Mouse (Mus musculus): Measurements from ENCODE around the gene Dnah7b. TPM values are rescaled to one million over a fixed set of nuclear protein-coding genes. Genes with fewer than 3 reads are reported as not detected.
"Not testable (repeated sequence)": the region's sequence is repeated elsewhere in the genome, so short reads cannot be mapped to it uniquely, and the experiment has no call there.

The Dnah7b gene
- polyA plus RNA-seq, 1 experiment from 2014 or later, result 3.0 TPM

DNA sequence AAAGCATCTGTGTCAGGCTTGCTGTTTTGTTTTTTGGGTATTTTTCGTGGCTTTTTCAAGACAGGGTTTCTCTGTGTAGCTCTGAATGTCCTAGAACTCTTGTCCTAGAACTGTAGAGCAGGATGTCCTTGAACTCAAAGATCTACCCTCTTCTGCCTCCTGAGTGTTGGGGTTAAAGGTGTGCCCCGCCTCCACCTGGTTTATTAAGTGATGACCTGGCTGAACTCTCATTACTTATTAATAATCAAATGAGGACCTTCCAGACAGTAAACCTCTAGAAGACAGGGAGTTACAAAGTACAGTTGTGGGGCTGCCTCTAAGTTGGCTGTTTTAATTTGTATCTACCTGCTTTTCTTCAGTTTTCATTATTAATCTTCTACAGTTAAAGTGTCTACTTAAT is 202.7 kb downstream of the Dnah7b start:
- not testable (repeated sequence) for H3K9me3 ChIP-seq (replicated peaks; ENCODE audit: control insufficient read depth, low read length); H3K4me1 ChIP-seq (ENCODE audit: control insufficient read depth, insufficient read depth, low read length); H3K4me2 ChIP-seq; ATAC-seq (replicated peaks; ENCODE audit: insufficient number of reproducible peaks, low FRiP score, low TSS enrichment); H3K4me3 ChIP-seq (ENCODE audit: low read depth, low read length); H3K9ac ChIP-seq (ENCODE audit: low read depth, low read length); H3K27me3 ChIP-seq (ENCODE audit: control insufficient read depth, insufficient read depth, low read length); H3K36me3 ChIP-seq (ENCODE audit: control insufficient read depth, insufficient read depth, low read length); H3K27ac ChIP-seq (ENCODE audit: low read depth, low read length)
- 63% methylated on average over 2 of the region's 2 CpGs for WGBS (ENCODE audit: insufficient replicate concordance)

DNA sequence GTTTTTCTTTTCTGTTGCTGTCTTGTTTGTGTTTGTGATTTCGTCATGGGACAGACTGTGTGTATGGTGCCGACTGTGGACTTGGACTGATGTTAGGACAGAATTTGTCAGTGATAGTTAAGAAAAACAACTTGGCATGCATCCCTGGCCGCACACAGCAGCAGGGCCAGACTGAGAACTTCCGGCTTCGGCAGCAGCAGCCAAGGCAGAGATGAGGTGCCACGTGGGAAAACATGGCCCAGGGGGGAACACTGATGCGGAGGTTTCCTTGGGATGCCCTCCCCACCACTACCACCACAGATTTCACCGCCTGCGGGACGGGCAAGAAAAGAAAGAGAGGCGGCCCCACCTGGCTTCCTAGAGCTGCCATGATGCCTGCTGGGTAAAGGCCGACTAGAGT is 205.8 kb downstream of the Dnah7b start:
- Histone ChIP-seq H3K9ac (ENCODE audit: low read depth, low read length) (no peak overlapping the region), H3K4me1 (ENCODE audit: control insufficient read depth, insufficient read depth, low read length) (no peaks in the 10 kb centered on the region), H3K27me3 (ENCODE audit: control insufficient read depth, insufficient read depth, low read length) (no peaks in the 10 kb centered on the region), H3K9me3 (replicated peaks; ENCODE audit: control insufficient read depth, low read length) (no peaks in the 10 kb centered on the region), H3K4me2 (no peak overlapping the region), H3K36me3 (ENCODE audit: control insufficient read depth, insufficient read depth, low read length) (no peaks in the 10 kb centered on the region), H3K27ac (ENCODE audit: low read depth, low read length) (no peak overlapping the region), H3K4me3 (ENCODE audit: low read depth, low read length) (no peak overlapping the region)
- no peak for ATAC-seq (replicated peaks; ENCODE audit: insufficient number of reproducible peaks, low FRiP score, low TSS enrichment)
- 78% methylated on average over 10 of the region's 12 CpGs for WGBS (ENCODE audit: insufficient replicate concordance)

DNA sequence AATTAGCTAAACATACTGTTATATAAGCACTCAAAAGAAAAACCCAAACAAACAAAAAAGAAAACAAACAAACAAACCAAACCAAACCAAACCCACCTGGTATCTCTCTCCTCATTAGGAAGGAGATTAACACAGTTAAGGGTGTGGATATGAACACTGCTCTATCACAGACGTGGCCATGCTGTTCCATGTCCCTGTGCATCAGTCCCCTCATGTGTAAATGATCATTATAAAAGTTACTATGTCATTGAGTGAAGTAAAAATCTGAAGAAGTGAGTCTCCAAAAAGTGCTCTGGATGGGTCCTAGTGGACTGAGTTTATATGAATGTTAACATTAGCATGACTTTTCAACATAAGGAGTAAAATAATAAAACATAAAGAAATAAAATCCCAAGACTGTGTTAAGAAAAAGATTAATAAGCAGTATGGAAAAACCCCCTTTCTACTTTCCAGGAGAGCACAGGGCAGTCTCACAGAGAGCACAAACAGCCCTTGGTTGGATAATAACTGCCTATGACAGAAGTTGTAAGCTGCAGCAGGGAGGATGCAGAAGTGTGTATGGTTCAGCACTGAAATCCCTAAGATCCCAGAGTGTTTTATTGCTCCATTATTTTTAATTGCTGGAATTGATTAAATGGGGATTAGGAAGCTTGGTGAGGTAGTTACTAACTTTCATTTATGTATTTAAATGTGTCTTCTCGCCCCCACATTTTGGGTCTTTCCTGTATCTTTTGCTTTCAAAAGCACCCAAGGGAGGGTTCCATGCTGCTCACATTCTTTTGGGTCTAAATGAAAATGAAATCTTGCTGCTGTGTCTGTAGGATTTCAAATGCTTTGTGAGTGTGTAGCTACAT is 212.2 kb downstream of the Dnah7b start:
- not testable (repeated sequence) for H3K9ac ChIP-seq (ENCODE audit: low read depth, low read length); H3K27ac ChIP-seq (ENCODE audit: low read depth, low read length); H3K4me3 ChIP-seq (ENCODE audit: low read depth, low read length); H3K4me1 ChIP-seq (ENCODE audit: control insufficient read depth, insufficient read depth, low read length); ATAC-seq (replicated peaks; ENCODE audit: insufficient number of reproducible peaks, low FRiP score, low TSS enrichment); H3K9me3 ChIP-seq (replicated peaks; ENCODE audit: control insufficient read depth, low read length); H3K4me2 ChIP-seq; H3K36me3 ChIP-seq (ENCODE audit: control insufficient read depth, insufficient read depth, low read length); H3K27me3 ChIP-seq (ENCODE audit: control insufficient read depth, insufficient read depth, low read length)
- 63% methylated on average over 2 of the region's 2 CpGs for WGBS (ENCODE audit: insufficient replicate concordance)

DNA sequence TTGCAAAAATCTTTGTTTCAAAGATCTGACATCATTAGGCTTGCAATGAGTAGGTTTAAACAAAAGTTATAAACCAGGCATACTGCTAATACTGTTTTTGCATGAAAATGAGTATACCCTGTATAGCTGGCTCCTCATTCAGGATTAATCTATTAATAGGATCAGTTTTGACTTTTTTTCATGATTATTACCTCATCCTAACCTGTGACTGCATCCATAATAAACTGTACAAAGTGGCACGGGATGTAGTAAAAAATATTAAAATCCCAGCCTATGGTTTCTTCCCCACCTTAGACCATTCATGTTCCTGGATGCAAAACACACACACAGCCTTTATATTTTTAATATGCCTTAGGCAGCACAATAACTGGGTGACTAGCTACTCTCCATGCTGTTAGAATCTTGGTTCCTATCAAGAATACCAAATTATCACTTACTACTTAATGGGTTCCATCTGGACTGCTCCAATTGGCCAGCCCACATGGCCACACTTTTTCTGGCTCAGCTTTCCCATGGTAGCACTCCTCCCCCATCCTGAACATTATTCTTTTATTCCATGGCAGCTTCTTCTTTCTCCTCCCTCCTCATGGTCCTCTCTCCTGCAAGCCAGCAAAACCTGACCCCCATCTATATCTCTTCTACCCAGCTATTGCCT is 212.9 kb downstream of the Dnah7b start:
- 89% methylated on average over 1 of the region's 1 CpGs for WGBS (ENCODE audit: insufficient replicate concordance)
- not testable (repeated sequence) for ATAC-seq (replicated peaks; ENCODE audit: insufficient number of reproducible peaks, low FRiP score, low TSS enrichment)

DNA sequence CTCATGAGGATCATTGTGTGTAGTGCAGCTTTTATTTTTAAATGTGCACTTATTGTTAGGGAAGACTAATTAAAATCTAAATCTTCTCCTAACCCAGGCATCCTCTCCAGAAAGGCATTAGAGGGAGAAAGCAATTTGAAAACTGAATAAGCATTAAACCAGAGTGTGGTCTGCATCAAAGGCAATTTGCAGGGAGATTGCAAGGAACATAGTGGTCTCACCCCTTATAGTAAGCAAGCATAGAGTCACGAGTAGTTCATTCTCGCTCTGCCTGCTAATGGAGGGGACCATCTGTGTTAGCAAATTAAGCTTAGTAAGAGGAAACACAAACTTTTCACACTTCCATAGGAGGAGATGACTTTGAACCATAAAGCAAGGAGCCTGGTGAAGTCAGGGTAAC is 228.3 kb downstream of the Dnah7b start:
- not testable (repeated sequence) for H3K9me3 ChIP-seq (replicated peaks; ENCODE audit: control insufficient read depth, low read length); H3K4me2 ChIP-seq; H3K9ac ChIP-seq (ENCODE audit: low read depth, low read length); H3K27me3 ChIP-seq (ENCODE audit: control insufficient read depth, insufficient read depth, low read length); H3K27ac ChIP-seq (ENCODE audit: low read depth, low read length); ATAC-seq (replicated peaks; ENCODE audit: insufficient number of reproducible peaks, low FRiP score, low TSS enrichment); H3K4me1 ChIP-seq (ENCODE audit: control insufficient read depth, insufficient read depth, low read length); H3K4me3 ChIP-seq (ENCODE audit: low read depth, low read length); H3K36me3 ChIP-seq (ENCODE audit: control insufficient read depth, insufficient read depth, low read length)
- 81% methylated on average over 2 of the region's 2 CpGs for WGBS (ENCODE audit: insufficient replicate concordance)

More for the DNA sequence above, 212.9 kb downstream of the Dnah7b start:
- not testable (repeated sequence) for H3K36me3 ChIP-seq (ENCODE audit: control insufficient read depth, insufficient read depth, low read length); H3K9me3 ChIP-seq (replicated peaks; ENCODE audit: control insufficient read depth, low read length); H3K27ac ChIP-seq (ENCODE audit: low read depth, low read length); H3K4me2 ChIP-seq; H3K4me3 ChIP-seq (ENCODE audit: low read depth, low read length); H3K9ac ChIP-seq (ENCODE audit: low read depth, low read length); H3K27me3 ChIP-seq (ENCODE audit: control insufficient read depth, insufficient read depth, low read length); H3K4me1 ChIP-seq (ENCODE audit: control insufficient read depth, insufficient read depth, low read length)

DNA sequence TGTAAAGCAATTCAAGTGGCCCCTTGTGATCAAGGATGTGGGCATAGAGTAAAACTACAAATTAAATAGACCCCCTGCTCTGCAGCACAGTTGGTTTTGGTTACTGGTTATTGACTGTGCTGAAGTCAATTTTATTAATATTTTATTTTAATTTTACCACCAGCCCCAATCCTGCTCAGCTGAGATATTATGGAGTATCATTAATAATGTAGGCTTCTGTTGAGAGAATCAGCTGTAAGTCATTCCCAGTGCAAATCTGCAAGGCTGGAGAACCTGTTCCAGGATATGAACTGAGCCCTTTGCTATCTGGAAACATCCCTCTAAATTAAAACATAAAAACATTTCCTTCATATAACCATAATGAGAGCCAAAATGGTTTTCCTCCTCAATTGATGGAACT is 259.8 kb downstream of the Dnah7b start:
- H3K9ac ChIP-seq (ENCODE audit: low read depth, low read length); H3K4me3 ChIP-seq (ENCODE audit: low read depth, low read length); H3K27ac ChIP-seq (ENCODE audit: low read depth, low read length); H3K27me3 ChIP-seq (ENCODE audit: control insufficient read depth, insufficient read depth, low read length); H3K4me1 ChIP-seq (ENCODE audit: control insufficient read depth, insufficient read depth, low read length); H3K9me3 ChIP-seq (replicated peaks; ENCODE audit: control insufficient read depth, low read length); ATAC-seq (replicated peaks; ENCODE audit: insufficient number of reproducible peaks, low FRiP score, low TSS enrichment); H3K36me3 ChIP-seq (ENCODE audit: control insufficient read depth, insufficient read depth, low read length); H3K4me2 ChIP-seq: not testable (repeated sequence)

DNA sequence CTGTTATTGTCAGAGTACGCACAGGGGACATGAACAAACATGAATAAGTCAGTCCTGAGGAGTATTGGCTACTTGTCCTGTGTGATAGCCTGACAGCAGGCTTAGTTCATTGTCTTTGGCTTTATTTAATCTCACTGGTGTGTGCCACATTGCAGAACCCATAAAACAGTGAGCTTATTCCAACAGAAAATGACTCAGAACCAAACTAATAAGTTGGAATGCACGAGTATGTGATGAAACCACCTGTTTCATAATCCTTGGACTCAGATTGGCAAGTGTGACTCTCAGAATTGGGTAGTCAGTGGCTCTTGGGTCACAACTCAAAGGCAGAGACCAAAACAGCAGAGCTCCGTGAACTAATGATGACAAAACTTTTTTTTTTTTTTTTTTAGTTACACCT is 279.2 kb downstream of the Dnah7b start:
- H3K27me3 ChIP-seq (ENCODE audit: control insufficient read depth, insufficient read depth, low read length), result not testable (repeated sequence)

DNA sequence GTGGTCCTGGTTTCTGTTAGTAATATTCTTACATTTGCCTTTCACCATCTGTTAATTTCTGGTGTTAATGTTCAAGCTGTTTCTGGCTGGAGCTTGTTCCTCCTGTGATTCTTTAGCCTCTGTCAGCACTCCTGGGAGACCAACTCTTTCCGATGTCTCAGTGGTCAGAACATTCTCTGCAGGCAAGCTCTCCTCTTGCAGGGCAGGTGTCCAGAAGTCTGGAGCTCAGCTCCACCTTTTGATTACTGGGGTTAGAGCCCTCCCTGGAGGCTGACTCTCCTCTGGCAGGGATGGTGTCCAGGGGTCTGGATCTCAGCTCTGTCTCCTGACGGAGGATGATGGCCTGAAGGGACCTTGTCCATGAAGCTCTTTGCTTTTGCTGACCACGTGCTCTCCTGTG is 314.5 kb downstream of the Dnah7b start:
- H3K27ac ChIP-seq (ENCODE audit: low read depth, low read length); H3K4me3 ChIP-seq (ENCODE audit: low read depth, low read length); H3K4me2 ChIP-seq; H3K9ac ChIP-seq (ENCODE audit: low read depth, low read length); ATAC-seq (replicated peaks; ENCODE audit: insufficient number of reproducible peaks, low FRiP score, low TSS enrichment); H3K36me3 ChIP-seq (ENCODE audit: control insufficient read depth, insufficient read depth, low read length); H3K4me1 ChIP-seq (ENCODE audit: control insufficient read depth, insufficient read depth, low read length); H3K27me3 ChIP-seq (ENCODE audit: control insufficient read depth, insufficient read depth, low read length); H3K9me3 ChIP-seq (replicated peaks; ENCODE audit: control insufficient read depth, low read length): not testable (repeated sequence)
- 91% methylated on average over 3 of the region's 3 CpGs for WGBS (ENCODE audit: insufficient replicate concordance)

More for the DNA sequence above, 279.2 kb downstream of the Dnah7b start:
- H3K36me3 ChIP-seq (ENCODE audit: control insufficient read depth, insufficient read depth, low read length); H3K4me1 ChIP-seq (ENCODE audit: control insufficient read depth, insufficient read depth, low read length); H3K9ac ChIP-seq (ENCODE audit: low read depth, low read length); H3K27ac ChIP-seq (ENCODE audit: low read depth, low read length); H3K9me3 ChIP-seq (replicated peaks; ENCODE audit: control insufficient read depth, low read length); H3K4me3 ChIP-seq (ENCODE audit: low read depth, low read length); H3K4me2 ChIP-seq; ATAC-seq (replicated peaks; ENCODE audit: insufficient number of reproducible peaks, low FRiP score, low TSS enrichment): not testable (repeated sequence)
- 78% methylated on average over 3 of the region's 3 CpGs for WGBS (ENCODE audit: insufficient replicate concordance)
